ENCODE assay signal across 14 mouse cellular contexts in the genomic region with DNA sequence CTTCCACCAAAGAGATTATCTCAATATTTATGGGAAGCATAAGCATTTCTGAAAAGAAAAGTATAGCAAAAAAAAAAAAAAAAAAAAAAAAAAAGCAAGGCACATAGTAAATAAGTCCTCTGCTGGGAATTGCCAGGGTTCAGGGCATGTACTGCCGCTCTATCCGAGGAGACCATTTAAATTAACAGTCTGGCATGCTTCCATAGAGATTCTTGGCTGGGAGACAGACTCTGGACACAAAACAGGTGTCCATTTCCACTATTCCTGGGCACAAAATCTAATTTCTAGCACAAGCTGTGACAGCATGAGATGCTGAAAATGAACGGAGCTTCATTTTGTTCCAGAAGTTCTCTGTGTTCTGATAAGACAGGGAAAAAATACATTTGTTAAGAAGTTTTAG. TPM values are rescaled to one million over a fixed set of nuclear protein-coding genes. Genes with fewer than 3 reads are reported as not detected.
A peak's percentile ranks its signal among the peaks of the same experiment; 100 is the strongest.
DNase-seq lines count a peak whose midpoint lies in the region; ATAC-seq and TF ChIP-seq lines count a peak whose summit lies in the region.
"Had no signal": no experiment of that assay in that cellular context is flagged by ENCODE, and none has a peak within 500 bp of the region (broad histone marks: within the 10 kb centered on the region; RNA-seq: fewer than 3 reads in every experiment).

No protein-coding gene starts in this region.

- ATAC-seq in forebrain, postnatal 0 days: no peak
- ATAC-seq in lung, embryonic 14.5 days (ENCODE audit: insufficient read depth): 0 out of 2 replicates have a peak, but pooled peaks have one; percentile 36
- ATAC-seq in inflammation-experienced regulatory T-cells, adult 6 months: no peak

- no peak overlapping the region for H3K4me3 ChIP-seq in forebrain, postnatal 0 days (ENCODE audit: low read depth, low read length)
- H3K4me3 ChIP-seq in forebrain, embryonic 10.5 days: no peak overlapping the region
- H3K4me3 ChIP-seq in lung, embryonic 14.5 days (ENCODE audit: low read depth, low read length): no peak overlapping the region

- H3K36me3 ChIP-seq in forebrain, postnatal 0 days (ENCODE audit: insufficient read depth): no peaks in the 10 kb centered on the region
- H3K36me3 ChIP-seq in forebrain, embryonic 10.5 days (replicated peaks): no peaks in the 10 kb centered on the region
- no peaks in the 10 kb centered on the region for H3K36me3 ChIP-seq in lung, embryonic 14.5 days (ENCODE audit: insufficient read depth)

- WGBS in forebrain, postnatal 0 days: 21% methylated on average over 3 of the region's 3 CpGs
- 88% methylated on average over 3 of the region's 3 CpGs for WGBS in forebrain, embryonic 10.5 days
- 39% methylated on average over 3 of the region's 3 CpGs for WGBS in lung, embryonic 14.5 days

- DNase-seq in forebrain, postnatal 0 days: peak; percentile 30
- DNase-seq in forebrain, embryonic 10.5 days (ENCODE audit: extremely low spot score, low spot score): no peak
- peak; percentile 69 for DNase-seq in lung, embryonic 14.5 days
- no peak for DNase-seq in lung, postnatal 25 days (ENCODE audit: low spot score)
- DNase-seq in cerebellum, adult 8-10 months: peak; percentile 94
- peak; percentile 41 to 58 for DNase-seq in heart, postnatal 14 days
- DNase-seq in kidney, postnatal 36 days: no peak
- DNase-seq: adrenal gland, postnatal 25 days; gastrocnemius, postnatal 14 days; kidney, adult 8-10 months; lung, postnatal 4 days; thymus, postnatal 36 days had no signal

- no peaks in the 10 kb centered on the region for H3K4me1 ChIP-seq in forebrain, postnatal 0 days (ENCODE audit: insufficient read depth)
- no peaks in the 10 kb centered on the region for H3K4me1 ChIP-seq in forebrain, embryonic 10.5 days
- H3K4me1 ChIP-seq in lung, embryonic 14.5 days (ENCODE audit: insufficient read depth): no peaks in the 10 kb centered on the region

- no peak overlapping the region for H3K27ac ChIP-seq in forebrain, postnatal 0 days (ENCODE audit: low read depth, low read length)
- no peak overlapping the region for H3K27ac ChIP-seq in forebrain, embryonic 10.5 days
- H3K27ac ChIP-seq in lung, embryonic 14.5 days (ENCODE audit: low read depth): no peak overlapping the region

- no peak overlapping the region for H3K9ac ChIP-seq in forebrain, postnatal 0 days
- no peak overlapping the region for H3K9ac ChIP-seq in lung, embryonic 14.5 days

- no peak for TF ChIP-seq CTCF in forebrain, postnatal 0 days (IDR thresholded peaks at IDR 0.05; ENCODE audit: low read depth)
- no peak for TF ChIP-seq CTCF in lung, embryonic 14.5 days (IDR thresholded peaks at IDR 0.05; ENCODE audit: low read depth)

- no peaks in the 10 kb centered on the region for H3K9me3 ChIP-seq in forebrain, postnatal 0 days (ENCODE audit: low read length)
- H3K9me3 ChIP-seq in forebrain, embryonic 10.5 days: no peaks in the 10 kb centered on the region
- H3K9me3 ChIP-seq in lung, embryonic 14.5 days (ENCODE audit: low read depth, low read length): no peaks in the 10 kb centered on the region

- intact Hi-C loops in heart, postnatal 14 days (cut with DNase I): no loop called here

- no peak overlapping the region for H3K4me2 ChIP-seq in forebrain, postnatal 0 days (ENCODE audit: low read depth)
- no peak overlapping the region for H3K4me2 ChIP-seq in lung, embryonic 14.5 days
- H3K4me2 ChIP-seq: liver, embryonic 11.5 days had no signal

- H3K27me3 ChIP-seq in forebrain, postnatal 0 days (ENCODE audit: insufficient read depth, low read length): no peaks in the 10 kb centered on the region
- H3K27me3 ChIP-seq in forebrain, embryonic 10.5 days (ENCODE audit: poor library complexity, severe bottlenecking): 0 out of 2 replicates have a peak, but pooled peaks cover 8% of the 10 kb centered on the region
- H3K27me3 ChIP-seq in lung, embryonic 14.5 days (ENCODE audit: insufficient read depth, low read length): no peaks in the 10 kb centered on the region

RNA-seq across cellular contexts. Expression of a gene that starts 27.1 kb away (rescaled TPM):
- total RNA-seq in forebrain, postnatal 0 days (2014; rRNA removed): 244 and 245 TPM in 2 replicates
- 171 and 278 TPM in 2 replicates for polyA plus RNA-seq in forebrain, postnatal 0 days (2015; fragmentation: Nextera tagmentation; extraction: Ambion mirVana)
- polyA plus RNA-seq in forebrain, embryonic 10.5 days (2016; fragmentation: Nextera tagmentation; extraction: Ambion mirVana): 3.6 and 4.7 TPM in 2 replicates
- polyA plus RNA-seq in lung, embryonic 14.5 days (2014; fragmentation: Nextera tagmentation; extraction: Ambion mirVana): 1.2 and 1.6 TPM in 2 replicates
- under 1 TPM in 1 of 2 experiments, not detected in 1; 0.33 TPM for total RNA-seq in heart, postnatal 14 days (2021)
- not detected for polyA plus RNA-seq in inflammation-experienced regulatory T-cells, adult 6 months (2017; shearing (Covaris generic))

Comparison
In these comparisons a context has a peak if more than half of its experiments do, and no peak if none do; other contexts are left out.
1. DNase-seq: peak in forebrain, postnatal 0 days (single experiment), lung, embryonic 14.5 days (single experiment), cerebellum, adult 8-10 months (single experiment) and heart, postnatal 14 days (2 of 2); none in forebrain, embryonic 10.5 days (single experiment), lung, postnatal 25 days (single experiment) and kidney, postnatal 36 days (0 of 2).
2. RNA of a gene that starts 27.1 kb away (polyA plus RNA-seq): 171 to 278 TPM in forebrain, postnatal 0 days; 3.6 to 4.7 TPM in forebrain, embryonic 10.5 days, 1.2 to 1.6 TPM in lung, embryonic 14.5 days and not detected in inflammation-experienced regulatory T-cells, adult 6 months; every median in the first group is over 10 times any median in the second.